Mouse (Mus musculus): Measurements from ENCODE around the gene Cldn8.

GRCm38 (mm10) chr16:88604570-88604969 is 41.6 kb upstream of the Cldn8 start:
- TF ChIP-seq POLR2A (IDR thresholded peaks at IDR 0.05; ENCODE audit: borderline replicate concordance, insufficient read depth, low read length) = no peak
- TF ChIP-seq CTCF (IDR thresholded peaks at IDR 0.05; ENCODE audit: borderline replicate concordance, insufficient read depth, low read depth, low read length) = no peak

Data from cerebellum, adult 2 months (tissue).